Mouse (Mus musculus) embryonic fibroblast, embryonic 13.5 days (primary cell): ENCODE measurements around the gene Fcrla.

Experiments
- CTCF ChIP-seq: IDR thresholded peaks from 2 replicates; pipeline ENCODE4 v1.5.1; 2011; ENCODE audit warnings: mild to moderate bottlenecking, control low read depth, low read length, moderate library complexity, borderline replicate concordance; ENCODE audit not compliant: insufficient read depth
- POLR2A ChIP-seq: IDR thresholded peaks from 2 replicates; pipeline ENCODE4 v1.6.1; 2011; ENCODE audit warnings: low read depth, mild to moderate bottlenecking, control low read depth, low read length, moderate library complexity

GRCm38 (mm10) chr1:170871961-170872360 is 55.4 kb downstream of the Fcrla start:
- TF ChIP-seq CTCF (no peak), POLR2A (no peak)
